Mouse (Mus musculus) skeletal muscle tissue, postnatal 0 days (tissue): ENCODE data around the gene Plekhg6. TPM values are rescaled to one million over a fixed set of nuclear protein-coding genes. Genes with fewer than 3 reads are reported as not detected.

ENCODE experiments used
- polyA plus RNA-seq: library from polyadenylated mRNA; unstranded; fragments of >200 nt; fragmentation: Nextera tagmentation; extraction: Ambion mirVana; gene quantifications from 2 replicates; pipeline ENCODE4 v1.2.1, GENCODE M21; 2015

Gene Plekhg6
- polyA plus RNA-seq: 0.13 TPM in 2 replicates

DNA sequence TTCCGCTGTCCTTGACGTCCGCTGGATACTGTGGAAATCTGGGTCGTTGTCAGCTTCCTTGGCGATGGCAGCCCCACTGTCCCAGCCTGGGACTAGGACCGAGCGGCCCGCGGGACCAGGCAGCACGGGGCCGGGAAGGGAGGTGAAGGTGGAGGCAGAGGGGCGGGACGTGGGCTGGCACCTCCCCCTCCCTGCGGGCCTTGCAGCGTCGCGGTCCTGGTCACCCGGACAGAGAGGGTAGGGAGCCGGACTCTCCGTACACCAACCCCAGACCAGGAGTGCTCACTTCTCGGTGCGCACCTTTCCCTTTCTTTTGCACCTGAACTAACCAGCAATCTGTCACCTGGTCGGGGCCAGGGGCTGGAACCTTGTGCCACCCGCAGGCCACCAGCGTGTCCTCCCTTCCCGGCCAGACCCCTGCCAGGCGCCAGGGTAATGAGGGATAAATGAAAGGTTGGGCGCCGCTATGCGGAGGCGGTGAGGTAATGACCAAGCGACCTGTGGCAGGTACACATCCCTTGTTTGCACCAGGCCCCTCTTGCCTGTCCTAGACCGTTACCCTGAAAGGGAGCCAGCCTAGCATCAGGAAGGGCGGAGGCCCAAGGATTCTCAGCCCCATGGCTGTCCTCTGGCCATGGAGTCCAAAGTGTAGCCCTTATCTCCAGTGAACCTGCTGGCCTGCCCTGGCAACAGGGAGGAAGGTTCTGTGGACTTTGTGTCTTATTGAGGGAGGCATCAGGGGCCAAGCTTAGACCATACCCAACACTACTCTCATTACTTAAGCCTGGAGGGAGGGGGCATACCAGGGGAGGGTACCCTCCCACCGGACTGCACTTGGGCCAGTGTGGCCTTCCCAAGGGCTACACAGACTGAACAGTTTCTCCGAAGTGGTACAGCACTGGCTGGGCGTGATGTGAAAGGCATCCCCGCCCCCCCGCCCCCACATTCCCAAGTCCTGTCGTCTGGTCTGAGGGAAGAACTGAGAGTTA lies at the start of gene Plekhg6:
Gene Plekhg6, minus strand, starts transcription at position 422 of the 989 bp plus-strand sequence.

DNA sequence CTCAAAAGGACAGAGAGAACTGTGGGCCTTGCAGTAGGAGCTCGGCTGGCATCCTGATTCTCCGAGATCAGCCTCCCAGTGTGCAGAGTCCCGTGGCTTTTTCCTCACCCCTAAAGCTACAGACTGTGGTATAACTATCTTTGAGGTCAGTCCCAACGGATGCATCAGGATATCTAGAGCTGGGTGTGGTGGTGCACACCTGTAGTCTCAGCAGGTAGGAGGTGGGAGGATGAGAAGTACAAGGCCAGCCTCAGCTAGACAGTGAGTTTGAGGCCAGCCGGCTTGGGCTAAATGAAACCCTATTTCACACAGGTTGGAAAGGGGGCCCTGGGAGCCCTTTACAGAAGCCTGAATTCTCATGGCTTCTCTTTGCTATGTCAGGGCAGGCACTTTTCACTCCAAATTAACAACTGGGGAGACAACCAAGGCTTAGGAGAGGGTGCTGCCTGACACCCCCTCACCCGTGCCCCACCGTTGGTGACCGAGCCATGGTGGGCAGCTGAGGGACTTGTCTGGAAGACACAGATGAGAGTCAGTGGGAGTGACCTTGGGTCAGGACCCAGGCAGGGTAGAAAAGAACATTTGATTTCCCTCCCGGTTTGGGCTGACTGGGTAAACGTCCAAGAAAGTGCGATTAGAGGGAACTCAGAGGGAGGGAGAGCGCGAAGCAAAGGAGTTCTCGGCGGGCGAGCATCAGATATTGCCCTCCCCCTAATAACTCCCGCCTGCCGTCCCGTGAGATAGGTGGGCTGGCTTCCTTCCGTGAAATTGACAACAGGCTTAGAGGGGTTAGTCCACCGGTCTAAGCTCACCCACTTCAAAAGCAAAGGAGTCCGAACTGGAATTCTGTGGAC lies 31.6 kb downstream of the Plekhg6 start, which contains the start of gene Tnfrsf1a:
Gene Tnfrsf1a, plus strand, starts transcription at position 642 of the 854 bp plus-strand sequence.

DNA sequence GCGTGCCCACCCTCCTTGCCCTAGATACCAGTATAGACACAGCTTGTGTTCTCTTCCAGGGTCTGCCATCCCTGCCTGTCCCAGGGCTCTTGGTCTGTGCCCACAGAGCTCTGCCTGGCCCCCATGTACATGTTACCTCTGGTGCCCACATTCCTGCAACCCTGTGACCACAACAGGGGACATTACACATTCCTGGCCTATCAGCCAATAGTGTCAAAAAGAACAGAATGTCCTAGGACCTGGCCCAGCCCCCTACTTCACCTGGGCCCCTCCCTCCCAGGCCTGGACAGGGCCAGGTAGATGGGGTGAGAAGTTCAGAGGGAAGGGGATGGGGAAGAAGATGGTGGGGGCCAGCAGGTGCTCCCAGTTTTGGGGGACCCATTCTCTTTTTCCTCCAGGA lies 60.3 kb downstream of the Plekhg6 start, which contains the start of gene Scnn1a:
Gene Scnn1a, plus strand, starts transcription at position 337 of the 400 bp plus-strand sequence.

DNA sequence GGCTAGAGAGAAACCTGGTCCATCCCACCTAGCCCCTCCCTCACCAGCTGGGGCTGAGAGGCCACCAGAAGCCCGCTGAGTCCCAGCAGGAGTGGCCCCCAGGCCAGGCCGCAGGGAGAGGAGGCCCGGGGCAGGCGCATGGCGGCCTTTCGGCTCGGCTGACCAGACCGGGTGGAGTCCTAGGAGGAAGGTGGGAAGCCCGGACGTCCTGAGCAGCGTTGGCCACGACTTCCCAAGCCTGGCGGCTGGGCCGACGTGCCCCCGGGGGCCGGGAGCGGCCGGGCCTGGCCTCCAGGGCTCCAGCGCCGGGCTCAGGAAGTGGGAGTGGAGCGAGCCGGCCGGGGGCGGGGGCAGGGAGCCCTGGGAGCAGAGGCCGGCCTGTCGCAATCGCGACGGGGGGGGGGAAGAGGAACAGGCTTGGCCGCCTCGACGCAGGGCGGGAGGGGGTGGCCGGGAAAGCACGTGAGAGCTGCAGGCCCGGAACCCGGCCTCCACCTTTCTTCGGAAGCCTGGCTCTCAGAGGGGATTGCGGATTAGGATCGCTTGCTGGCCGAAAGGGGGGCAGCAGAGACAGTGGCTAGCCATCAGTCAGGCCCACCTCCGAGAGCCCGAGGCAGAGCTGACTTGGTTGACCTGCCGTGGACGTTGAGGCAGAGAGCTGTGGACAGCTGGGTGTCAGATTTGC lies 66.9 kb downstream of the Plekhg6 start, which contains the start of gene Ltbr:
Gene Ltbr, minus strand, starts transcription at position 340 of the 685 bp plus-strand sequence.

Other genes with a start within 250 kb of the Plekhg6 start
- gene Nop2, start 248.9 kb downstream of the Plekhg6 start, polyA plus RNA-seq: 28.0 and 28.3 TPM in 2 replicates
- 79.7 and 90.1 TPM in 2 replicates for gene Iffo1, start 235.6 kb downstream of the Plekhg6 start, polyA plus RNA-seq
- 6,738 and 7,144 TPM in 2 replicates for gene Gapdh, start 214.3 kb downstream of the Plekhg6 start, polyA plus RNA-seq
- 23.9 and 24.4 TPM in 2 replicates for gene Ncapd2, start 189.1 kb downstream of the Plekhg6 start, polyA plus RNA-seq
- 437 and 459 TPM in 2 replicates for gene Mrpl51, start 189.0 kb downstream of the Plekhg6 start, polyA plus RNA-seq
- gene Vamp1, start 165.2 kb downstream of the Plekhg6 start, polyA plus RNA-seq: 4.6 and 5.5 TPM in 2 replicates
- 3.9 and 5.1 TPM in 2 replicates for gene Tapbpl, start 148.9 kb downstream of the Plekhg6 start, polyA plus RNA-seq
- gene Cd27, start 143.8 kb downstream of the Plekhg6 start, polyA plus RNA-seq: 3.2 and 5.3 TPM in 2 replicates
- gene Tuba3a, start 94.8 kb downstream of the Plekhg6 start, polyA plus RNA-seq: not detected in 2 replicates
- gene Ltbr, start 66.9 kb downstream of the Plekhg6 start, polyA plus RNA-seq: 32.5 and 39.7 TPM in 2 replicates
- gene Scnn1a, start 60.1 kb downstream of the Plekhg6 start, polyA plus RNA-seq: 0.17 and 0.40 TPM in 2 replicates
- 32.6 and 49.5 TPM in 2 replicates for gene Tnfrsf1a, start 31.4 kb downstream of the Plekhg6 start, polyA plus RNA-seq
- gene Cd9, start 114.0 kb upstream of the Plekhg6 start, polyA plus RNA-seq: 101 and 122 TPM in 2 replicates
- 9.9 and 13.9 TPM in 2 replicates for gene Vwf, start 166.0 kb upstream of the Plekhg6 start, polyA plus RNA-seq